Mouse (Mus musculus) CD4-positive, CD25-positive, alpha-beta regulatory T cell, adult 2 months (primary cell): ENCODE data around the gene Wnt2.

Source experiments
- DNase-seq: peaks from one replicate; pipeline ENCODE4 v3.0.0-alpha.2; 2012; ENCODE audit warnings: low read depth, low spot score

The Wnt2 gene

GRCm38 (mm10) chr6:17978881-17979280 lies 51.5 kb downstream of the Wnt2 start:
- DNase-seq: no peak

- no peak for DNase-seq
These were observed 52.1 kb downstream of the Wnt2 start for GRCm38 (mm10) chr6:17978324-17978723.

GRCm38 (mm10) chr6:17977165-17977564 lies 53.2 kb downstream of the Wnt2 start:
- DNase-seq: no peak

- no peak for DNase-seq
These were observed 56.0 kb downstream of the Wnt2 start for GRCm38 (mm10) chr6:17974416-17974815.

- DNase-seq: no peak
These were observed 59.0 kb downstream of the Wnt2 start for GRCm38 (mm10) chr6:17971393-17971792.

GRCm38 (mm10) chr6:17969815-17970214 lies 60.6 kb downstream of the Wnt2 start:
- DNase-seq: no peak

GRCm38 (mm10) chr6:17968467-17969144 lies 61.8 kb downstream of the Wnt2 start:
- no peak for DNase-seq

- DNase-seq: no peak
These were observed 66.9 kb downstream of the Wnt2 start for GRCm38 (mm10) chr6:17963455-17963854.

GRCm38 (mm10) chr6:17951779-17952178 lies 78.6 kb downstream of the Wnt2 start:
- no peak for DNase-seq

GRCm38 (mm10) chr6:17949103-17949502 lies 81.3 kb downstream of the Wnt2 start:
- DNase-seq: no peak

- DNase-seq: no peak
These were observed 83.1 kb downstream of the Wnt2 start for GRCm38 (mm10) chr6:17947130-17947831.

- DNase-seq: no peak
These were observed 83.9 kb downstream of the Wnt2 start for GRCm38 (mm10) chr6:17946456-17946855.

- no peak for DNase-seq
These were observed 86.3 kb downstream of the Wnt2 start for GRCm38 (mm10) chr6:17943877-17944617.

- DNase-seq: no peak
These were observed 88.0 kb downstream of the Wnt2 start for GRCm38 (mm10) chr6:17942344-17942743.

GRCm38 (mm10) chr6:17941916-17942315 lies 88.5 kb downstream of the Wnt2 start:
- no peak for DNase-seq
